Mouse (Mus musculus) MEL-GATA-1-ER (cell line): ENCODE data around the gene Strap.

Experiments
- DNase-seq: peaks from one replicate; pipeline ENCODE4 v3.0.0-alpha.2; 2012; ENCODE audit warnings: low read depth; ENCODE audit errors: extremely low read depth

Gene Strap

GRCm38 (mm10) chr6:137722220-137722931, 12.5 kb upstream of the Strap start:
- no peak for DNase-seq

- peak; percentile 43 for DNase-seq
Measured at GRCm38 (mm10) chr6:137723898-137724297, 11.0 kb upstream of the Strap start.

- DNase-seq = no peak
Measured at GRCm38 (mm10) chr6:137734460-137734845, 425 bp upstream of the Strap start.

- no peak for DNase-seq
Measured at GRCm38 (mm10) chr6:137735671-137736238, 877 bp downstream of the Strap start.

GRCm38 (mm10) chr6:137740972-137741371, 6.1 kb downstream of the Strap start:
- no peak for DNase-seq

- DNase-seq = no peak
Measured at GRCm38 (mm10) chr6:137744700-137745099, 9.8 kb downstream of the Strap start.

- DNase-seq = no peak
Measured at GRCm38 (mm10) chr6:137747174-137747928, 12.5 kb downstream of the Strap start.

- DNase-seq = no peak
Measured at GRCm38 (mm10) chr6:137751551-137752274, 16.8 kb downstream of the Strap start.

GRCm38 (mm10) chr6:137752275-137752655, 17.4 kb downstream of the Strap start:
- no peak for DNase-seq

GRCm38 (mm10) chr6:137754056-137754856, 19.4 kb downstream of the Strap start, which contains the start of gene Dera:
Gene Dera (plus strand): TSS chr6:137754546.
- peak; percentile 62 for DNase-seq

- no peak for DNase-seq
Measured at GRCm38 (mm10) chr6:137754857-137755232, 20.0 kb downstream of the Strap start.

- no peak for DNase-seq
Measured at GRCm38 (mm10) chr6:137756310-137756709, 21.4 kb downstream of the Strap start.

GRCm38 (mm10) chr6:137757891-137758290, 23.0 kb downstream of the Strap start:
- no peak for DNase-seq

GRCm38 (mm10) chr6:137759681-137760080, 24.8 kb downstream of the Strap start:
- DNase-seq = no peak

- DNase-seq = no peak
Measured at GRCm38 (mm10) chr6:137760966-137761365, 26.1 kb downstream of the Strap start.

GRCm38 (mm10) chr6:137764572-137765210, 29.8 kb downstream of the Strap start:
- no peak for DNase-seq

- DNase-seq = no peak
Measured at GRCm38 (mm10) chr6:137766177-137766576, 31.3 kb downstream of the Strap start.

GRCm38 (mm10) chr6:137771621-137772250, 36.9 kb downstream of the Strap start:
- no peak for DNase-seq

- no peak for DNase-seq
Measured at GRCm38 (mm10) chr6:137772918-137773636, 38.2 kb downstream of the Strap start.
